Mouse (Mus musculus) CD4-positive naive resting alpha-beta T cell, adult 57 days (primary cell): ENCODE results near the gene A030003K21Rik. TPM values are rescaled to one million over a fixed set of nuclear protein-coding genes. Genes with fewer than 3 reads are reported as not detected.

ENCODE experiments used
- total RNA-seq: library from RNA; stranded (reverse); gene quantifications from one replicate; pipeline ENCODE4 v1.2.4, GENCODE M21; 2023

A030003K21Rik gene
- total RNA-seq: not detected

GRCm38 (mm10) chr1:82943295-82943694 lies at the start of gene A030003K21Rik:
A030003K21Rik (minus strand) TSS chr1:82943388.

GRCm38 (mm10) chr1:82959870-82960385 lies 16.7 kb upstream of the A030003K21Rik start, which contains the start of gene Gm47955:
Gm47955 (plus strand) TSS chr1:82960286.

DNA sequence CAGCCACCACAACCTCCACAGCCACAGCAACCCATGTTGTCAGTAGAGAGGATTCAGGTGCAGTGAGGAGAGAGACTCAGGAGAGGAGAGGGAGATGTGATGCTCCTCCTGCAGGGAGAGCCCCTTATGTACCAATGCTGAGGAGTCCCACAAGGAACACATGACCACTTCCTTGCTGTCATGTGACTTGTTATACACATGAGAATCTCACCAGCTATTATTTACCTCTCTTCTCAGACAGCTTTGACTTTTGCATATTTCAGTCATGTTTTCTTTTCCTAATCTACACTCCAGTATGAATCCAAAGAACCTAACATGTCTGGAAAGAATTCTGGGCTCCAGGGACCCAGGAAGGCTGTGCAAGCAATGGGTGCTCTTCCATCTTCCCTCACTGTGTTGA lies 12.7 kb upstream of the A030003K21Rik start, which contains the start of gene Gm7544:
Gm7544 (minus strand) TSS at position 101 of the 400 bp plus-strand sequence.

DNA sequence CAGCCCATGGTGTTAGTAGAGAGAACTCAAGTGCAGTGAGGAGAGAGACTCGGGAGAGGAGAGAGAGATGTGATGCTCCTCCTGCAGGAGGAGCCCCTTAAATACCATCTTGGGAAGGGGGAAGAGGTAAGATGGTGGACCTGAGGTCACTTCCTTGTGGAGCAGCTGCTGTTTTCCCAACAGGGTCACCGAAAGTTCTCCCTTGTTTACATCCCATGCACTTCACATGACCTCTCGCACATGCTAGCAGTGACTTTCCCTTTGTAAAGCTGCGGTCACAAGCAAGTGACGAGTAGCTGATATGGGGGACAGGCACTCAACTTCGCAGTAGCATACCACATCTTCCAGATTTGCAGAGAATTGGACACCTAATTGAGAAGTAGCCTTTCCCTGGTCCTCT lies 11.9 kb downstream of the A030003K21Rik start, which contains the start of gene Gm6217:
Gm6217 (minus strand) TSS at position 74 of the 400 bp plus-strand sequence.

GRCm38 (mm10) chr1:82924650-82925049 lies 18.5 kb downstream of the A030003K21Rik start, which contains the start of gene A030014E15Rik:
A030014E15Rik (plus strand) TSS chr1:82924917.

GRCm38 (mm10) chr1:82913025-82913424 lies 30.2 kb downstream of the A030003K21Rik start, which contains the start of gene A030005L19Rik:
A030005L19Rik (plus strand) TSS chr1:82913325.

Other genes starting within 250 kb of the A030003K21Rik start
- 93.6 TPM for gene Mff, start 218.5 kb downstream of the A030003K21Rik start, total RNA-seq
- not detected for gene Tm4sf20, start 174.9 kb downstream of the A030003K21Rik start, total RNA-seq
- gene Gm47791, start 172.1 kb downstream of the A030003K21Rik start, total RNA-seq: not detected
- 102 TPM for gene Agfg1, start 103.9 kb downstream of the A030003K21Rik start, total RNA-seq
- gene A030005L19Rik, start 30.1 kb downstream of the A030003K21Rik start, total RNA-seq: 5.9 TPM
- gene A030014E15Rik, start 18.5 kb downstream of the A030003K21Rik start, total RNA-seq: 0.77 TPM
- gene Gm6217, start 12.0 kb downstream of the A030003K21Rik start, total RNA-seq: not detected
- not detected for gene Gm7544, start 12.6 kb upstream of the A030003K21Rik start, total RNA-seq
- gene Gm47955, start 16.9 kb upstream of the A030003K21Rik start, total RNA-seq: not detected
- gene Gm47959, start 57.2 kb upstream of the A030003K21Rik start, total RNA-seq: not detected
- not detected for gene Slc19a3, start 95.1 kb upstream of the A030003K21Rik start, total RNA-seq
- gene Krtap28-10, start 99.1 kb upstream of the A030003K21Rik start, total RNA-seq: not detected
- not detected for gene Gm47969, start 101.5 kb upstream of the A030003K21Rik start, total RNA-seq
- not detected for gene A030005K14Rik, start 116.0 kb upstream of the A030003K21Rik start, total RNA-seq
- not detected for gene Krtap28-13, start 117.5 kb upstream of the A030003K21Rik start, total RNA-seq
- gene Ccl20, start 173.4 kb upstream of the A030003K21Rik start, total RNA-seq: not detected
- gene Daw1, start 216.4 kb upstream of the A030003K21Rik start, total RNA-seq: not detected